Mouse (Mus musculus): ENCODE data around the gene Lpar2. TPM values are rescaled to one million over a fixed set of nuclear protein-coding genes. Genes with fewer than 3 reads are reported as not detected.
A peak's percentile ranks its signal among the peaks of the same experiment; 100 is the strongest.

The Lpar2 gene
- polyA plus RNA-seq, 1 experiment from 2014 or later, result 0.98 TPM

DNA sequence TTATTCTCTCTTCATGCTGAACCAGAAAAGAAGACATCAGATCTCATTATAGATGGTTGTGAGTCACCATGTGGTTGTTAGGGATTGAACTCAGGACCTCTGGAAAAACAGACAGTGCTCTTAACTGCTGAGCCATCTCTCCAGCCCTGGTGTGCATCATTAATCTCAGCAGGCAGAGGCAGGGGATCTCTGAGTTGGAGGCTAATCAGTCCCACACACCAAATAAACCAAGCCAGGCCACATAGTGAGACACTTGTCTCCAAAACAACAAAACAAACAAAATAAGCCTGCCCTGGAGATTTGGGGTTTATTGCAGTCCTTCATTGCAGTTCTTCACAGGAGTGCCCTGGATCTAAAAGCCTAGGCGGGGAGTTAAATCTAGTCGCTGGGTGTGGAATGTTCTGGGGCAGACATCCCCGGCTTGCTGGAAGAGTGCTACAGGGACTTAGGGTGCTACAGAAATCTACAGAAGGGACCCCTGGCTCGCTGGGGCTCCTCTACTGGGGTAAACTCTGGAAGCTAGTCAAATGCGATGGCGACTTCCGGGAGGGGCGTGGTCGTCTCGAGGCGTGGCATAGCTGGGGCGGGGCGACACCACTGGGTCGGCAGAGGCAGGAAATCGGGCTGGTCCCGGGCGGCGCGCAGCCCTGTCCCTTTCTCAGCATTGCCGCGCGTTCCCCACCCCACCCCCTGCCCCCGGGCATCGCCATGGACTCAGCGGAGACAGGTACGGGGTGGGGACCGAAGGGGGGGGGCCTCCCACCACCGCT, 13.9 kb upstream of the Lpar2 start, which contains the start of gene Gmip:
TSS of gene Gmip (plus strand) at position 586 of the 770 bp plus-strand sequence.
- H3K36me3 ChIP-seq, result peaks cover 69% of the 10 kb centered on the region
- no peaks in the 10 kb centered on the region for H3K9me3 ChIP-seq
- peaks cover 8% of the 10 kb centered on the region for H3K4me1 ChIP-seq
- H3K4me3 ChIP-seq, result peak within 1 kb of the TSS; percentile 56
- 4% methylated on average over 28 of the region's 28 CpGs for WGBS
- peak within 1 kb of the TSS; percentile 67 for H3K9ac ChIP-seq
- no peaks in the 10 kb centered on the region for H3K27me3 ChIP-seq
- no peak within 1 kb of the TSS for H3K27ac ChIP-seq
- peak within 1 kb of the TSS; percentile 93 for H3K4me2 ChIP-seq (replicated peaks)
- ATAC-seq (ENCODE audit: low FRiP score, low read depth), result peak; percentile 26; the same call in 1 of the 2 replicates

DNA sequence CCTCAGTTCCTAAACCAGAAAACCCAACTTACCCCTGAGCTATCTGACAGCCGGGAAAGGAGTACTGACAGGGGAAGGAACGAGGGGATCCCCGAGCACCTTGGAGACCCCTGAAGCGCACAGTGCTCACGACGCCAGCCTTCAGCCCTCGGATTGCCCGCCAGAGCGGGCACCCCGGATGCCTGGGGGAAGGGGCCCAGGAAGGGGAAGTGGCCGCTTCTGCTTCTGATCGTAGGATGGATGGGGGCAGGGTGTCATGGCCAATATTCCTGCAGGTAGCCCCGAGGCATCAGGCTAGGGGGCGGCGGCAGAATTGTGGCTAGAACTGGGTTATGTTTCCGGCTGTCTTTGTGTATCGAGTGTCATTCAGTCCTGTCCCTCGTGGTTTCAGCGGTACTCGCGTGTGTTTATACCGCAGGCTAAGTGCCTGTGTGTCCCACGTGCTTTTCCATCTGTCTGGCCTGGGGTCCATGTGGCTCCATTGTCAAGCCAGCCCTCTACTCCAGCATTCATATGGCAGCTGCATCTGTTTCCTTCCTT, 13.3 kb upstream of the Lpar2 start:
- H3K4me2 ChIP-seq (replicated peaks), result peak overlapping the region; percentile 93
- H3K27ac ChIP-seq, result no peak overlapping the region
- no peaks in the 10 kb centered on the region for H3K27me3 ChIP-seq
- peak overlapping the region; percentile 67 for H3K9ac ChIP-seq
- peaks cover 8% of the 10 kb centered on the region for H3K4me1 ChIP-seq
- peak; percentile 38 for ATAC-seq (ENCODE audit: low FRiP score, low read depth)
- WGBS, result 1% methylated on average over 23 of the region's 23 CpGs
- no peaks in the 10 kb centered on the region for H3K9me3 ChIP-seq
- peaks cover 69% of the 10 kb centered on the region for H3K36me3 ChIP-seq
- H3K4me3 ChIP-seq, result peak overlapping the region; percentile 56

DNA sequence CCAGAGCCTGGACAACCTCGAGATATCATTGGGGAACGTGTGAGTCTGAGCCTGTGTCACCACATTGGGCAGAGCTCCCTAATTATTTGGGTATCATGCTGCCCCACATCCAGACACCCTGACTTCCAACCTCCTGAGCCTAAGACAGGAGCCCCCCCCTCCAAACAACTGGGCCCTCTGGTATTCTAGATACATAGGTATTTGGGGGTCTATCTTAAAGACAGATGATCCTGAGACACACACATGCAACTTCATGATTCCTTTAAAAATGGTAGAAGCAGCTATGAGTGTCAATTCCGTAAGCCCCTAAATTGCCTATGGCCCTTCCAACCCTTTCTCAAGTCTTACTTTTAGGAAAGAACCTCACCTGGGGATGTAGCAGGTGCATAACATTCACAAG, 12.4 kb upstream of the Lpar2 start:
- no peak overlapping the region for H3K4me3 ChIP-seq
- no peaks in the 10 kb centered on the region for H3K27me3 ChIP-seq
- WGBS, result 53% methylated on average over 3 of the region's 3 CpGs
- no peak overlapping the region for H3K27ac ChIP-seq
- peak overlapping the region; percentile 93 for H3K4me2 ChIP-seq (replicated peaks)
- H3K36me3 ChIP-seq, result peaks cover 70% of the 10 kb centered on the region
- no peak for ATAC-seq (ENCODE audit: low FRiP score, low read depth)
- H3K4me1 ChIP-seq, result peaks cover 8% of the 10 kb centered on the region
- H3K9me3 ChIP-seq, result no peaks in the 10 kb centered on the region
- no peak overlapping the region for H3K9ac ChIP-seq

DNA sequence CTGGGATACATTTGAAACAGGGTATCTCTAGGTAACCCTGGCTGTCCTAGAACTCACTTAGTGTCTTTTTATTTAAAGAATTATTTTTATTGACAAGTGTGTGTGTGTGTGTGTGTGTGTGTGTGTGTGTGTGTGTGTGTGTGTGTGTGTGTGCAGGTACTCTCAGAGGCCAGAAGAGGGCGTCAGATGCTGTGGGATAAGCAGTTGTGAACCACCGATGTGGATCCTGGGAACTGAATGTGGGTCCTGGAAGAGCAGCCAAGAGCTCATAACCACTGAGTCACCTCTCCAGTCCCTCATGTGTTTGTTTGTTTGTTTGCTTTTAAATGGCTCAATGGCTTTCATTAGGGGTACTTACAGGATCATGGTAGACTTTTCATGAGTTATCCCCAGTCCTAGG, 7.3 kb upstream of the Lpar2 start:
- WGBS, result 100% methylated on average over 1 of the region's 2 CpGs
- no peak overlapping the region for H3K9ac ChIP-seq
- no peaks in the 10 kb centered on the region for H3K27me3 ChIP-seq
- ATAC-seq (ENCODE audit: low FRiP score, low read depth), result no peak
- H3K4me1 ChIP-seq, result no peaks in the 10 kb centered on the region
- H3K36me3 ChIP-seq, result peaks cover 66% of the 10 kb centered on the region
- no peak overlapping the region for H3K4me3 ChIP-seq
- H3K9me3 ChIP-seq, result no peaks in the 10 kb centered on the region
- H3K27ac ChIP-seq, result no peak overlapping the region
- no peak overlapping the region for H3K4me2 ChIP-seq (replicated peaks)

DNA sequence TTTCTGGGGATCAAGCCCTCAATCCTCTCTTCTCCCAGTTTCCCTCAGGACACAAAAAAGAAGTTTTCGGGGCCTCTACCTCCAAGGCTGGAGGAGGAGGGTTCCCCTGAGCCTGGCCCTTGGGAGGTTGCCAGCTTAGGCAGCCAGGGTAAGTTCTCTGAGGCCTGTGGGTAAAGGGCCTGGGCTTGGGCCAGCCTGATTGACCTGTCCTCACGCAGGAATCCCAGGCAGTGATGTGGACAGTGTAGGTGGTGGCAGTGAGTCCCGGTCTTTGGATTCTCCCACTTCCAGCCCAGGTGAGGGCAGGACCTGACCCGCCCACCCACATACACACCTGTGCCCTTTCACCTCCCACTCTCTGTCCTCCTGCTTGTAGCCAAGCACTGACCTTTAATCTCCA, 6.8 kb upstream of the Lpar2 start:
- Histone ChIP-seq H3K4me3 (no peak overlapping the region), H3K27ac (no peak overlapping the region), H3K4me1 (no peaks in the 10 kb centered on the region), H3K27me3 (no peaks in the 10 kb centered on the region), H3K9ac (no peak overlapping the region), H3K4me2 (replicated peaks) (no peak overlapping the region), H3K9me3 (no peaks in the 10 kb centered on the region), H3K36me3 (peaks cover 66% of the 10 kb centered on the region)
- WGBS, result 92% methylated on average over 4 of the region's 4 CpGs
- ATAC-seq (ENCODE audit: low FRiP score, low read depth), result no peak

DNA sequence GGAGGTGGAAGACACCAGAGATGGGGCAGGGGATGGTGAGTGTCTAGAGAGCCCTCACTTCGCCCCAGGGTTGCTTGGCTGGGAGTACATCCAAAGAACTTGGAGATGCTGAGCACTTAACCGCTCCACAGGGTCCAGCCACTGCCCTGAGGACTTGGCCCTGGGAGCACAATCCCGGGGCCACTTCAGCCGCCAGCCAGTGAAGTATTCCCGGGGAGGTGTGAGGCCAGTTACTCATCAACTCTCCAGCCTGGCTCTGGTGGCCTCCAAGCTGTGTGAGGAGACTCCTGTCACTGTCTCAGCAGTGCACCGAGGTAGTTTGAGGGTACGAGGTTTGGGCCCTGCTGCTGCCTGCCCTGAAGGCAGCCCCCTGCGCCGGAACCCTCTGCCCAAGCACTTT, 1.8 kb upstream of the Lpar2 start:
- peaks cover 35% of the 10 kb centered on the region for H3K4me1 ChIP-seq
- H3K4me2 ChIP-seq (replicated peaks), result no peak overlapping the region
- WGBS, result 84% methylated on average over 9 of the region's 9 CpGs
- H3K4me3 ChIP-seq, result no peak overlapping the region
- H3K27ac ChIP-seq, result no peak overlapping the region
- peaks cover 38% of the 10 kb centered on the region for H3K36me3 ChIP-seq
- H3K27me3 ChIP-seq, result no peaks in the 10 kb centered on the region
- no peak for ATAC-seq (ENCODE audit: low FRiP score, low read depth)
- H3K9me3 ChIP-seq, result no peaks in the 10 kb centered on the region
- no peak overlapping the region for H3K9ac ChIP-seq

DNA sequence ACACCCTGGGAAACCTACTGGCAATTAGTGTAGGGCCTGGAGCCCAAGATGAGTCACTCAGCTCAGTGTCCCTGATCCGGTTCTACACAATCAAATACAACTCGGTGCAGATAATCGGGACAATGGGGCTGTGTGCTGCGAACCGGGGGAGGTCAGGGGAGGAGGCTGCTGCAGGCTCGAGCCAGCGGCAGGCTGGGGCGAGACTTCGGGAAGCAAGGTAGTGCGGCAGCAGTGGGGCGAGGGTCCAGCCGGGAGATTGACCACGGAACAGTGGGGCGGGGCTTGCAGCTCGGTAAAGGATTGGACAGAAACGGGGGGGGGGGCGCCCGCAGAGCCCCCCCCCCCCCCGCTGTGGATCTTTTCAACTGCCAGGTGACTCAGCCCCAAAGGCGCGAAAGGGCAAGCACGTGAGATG, 251 bp upstream of the Lpar2 start:
- H3K36me3 ChIP-seq, result peaks cover 37% of the 10 kb centered on the region
- H3K27ac ChIP-seq, result peak overlapping the region; percentile 28; the same call in 1 of the 2 replicates
- peak; percentile 25 for ATAC-seq (ENCODE audit: low FRiP score, low read depth)
- H3K4me1 ChIP-seq, result peaks cover 38% of the 10 kb centered on the region
- H3K27me3 ChIP-seq, result no peaks in the 10 kb centered on the region
- H3K9ac ChIP-seq, result peak overlapping the region; percentile 81
- peak overlapping the region; percentile 87 for H3K4me2 ChIP-seq (replicated peaks)
- peak overlapping the region; percentile 71 for H3K4me3 ChIP-seq
- H3K9me3 ChIP-seq, result no peaks in the 10 kb centered on the region
- WGBS, result 0% methylated on average over 9 of the region's 22 CpGs

DNA sequence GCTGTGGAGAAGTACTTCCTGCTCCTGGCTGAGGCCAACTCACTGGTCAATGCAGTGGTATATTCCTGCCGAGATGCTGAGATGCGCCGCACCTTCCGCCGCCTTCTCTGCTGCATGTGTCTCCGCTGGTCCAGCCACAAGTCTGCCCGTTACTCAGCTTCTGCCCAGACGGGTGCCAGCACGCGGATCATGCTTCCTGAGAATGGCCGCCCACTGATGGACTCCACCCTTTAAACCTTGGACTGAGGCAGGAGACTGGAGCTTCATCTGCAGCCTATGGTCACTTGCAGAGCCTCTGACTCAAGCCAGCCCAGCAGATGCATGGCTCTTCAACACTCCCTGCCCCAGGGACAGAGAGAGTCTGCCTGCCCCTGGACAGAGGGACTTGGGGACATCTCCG, 4.1 kb downstream of the Lpar2 start:
- Histone ChIP-seq H3K4me1 (peaks cover 32% of the 10 kb centered on the region), H3K36me3 (peaks cover 56% of the 10 kb centered on the region), H3K27me3 (no peaks in the 10 kb centered on the region), H3K4me3 (no peak overlapping the region), H3K9ac (no peak overlapping the region; the same call in 1 of the 2 replicates), H3K27ac (no peak overlapping the region), H3K9me3 (no peaks in the 10 kb centered on the region), H3K4me2 (replicated peaks) (no peak overlapping the region)
- 93% methylated on average over 12 of the region's 12 CpGs for WGBS
- ATAC-seq (ENCODE audit: low FRiP score, low read depth), result no peak

DNA sequence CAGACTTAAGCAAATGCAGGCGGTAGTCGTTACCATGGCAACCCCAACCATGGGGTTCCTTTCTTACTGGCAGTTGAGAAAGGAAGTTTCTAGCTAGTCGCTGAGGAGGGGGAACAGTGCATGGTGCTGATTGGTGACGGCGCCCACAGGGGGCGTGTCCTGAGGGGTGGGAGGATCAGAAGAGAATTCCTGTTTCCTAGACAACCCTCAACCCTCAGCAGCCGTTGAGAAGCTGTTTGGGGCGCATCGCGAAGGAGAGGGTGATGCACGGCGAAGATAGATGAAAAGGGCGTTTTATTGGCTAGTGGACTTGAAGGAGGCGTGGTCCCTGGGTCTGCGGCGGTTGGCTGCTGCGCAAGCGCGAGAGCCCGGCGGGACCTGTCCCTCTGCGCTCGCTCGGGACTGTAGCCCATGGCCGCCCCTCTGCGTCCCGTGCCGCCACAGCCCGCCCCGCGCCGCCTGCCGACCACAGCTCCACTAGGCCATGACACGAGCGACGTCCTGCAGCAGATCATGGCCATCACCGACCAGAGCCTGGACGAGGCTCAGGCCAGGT, 10.1 kb downstream of the Lpar2 start, which contains the start of gene Pbx4:
TSS of gene Pbx4 (plus strand) at position 194 of the 556 bp plus-strand sequence.
- Histone ChIP-seq H3K9ac (peak within 1 kb of the TSS; percentile 72), H3K4me1 (peaks cover 9% of the 10 kb centered on the region; the same call in 1 of the 2 replicates), H3K4me3 (peak within 1 kb of the TSS; percentile 63), H3K27ac (peak within 1 kb of the TSS; percentile 40; the same call in 1 of the 2 replicates), H3K4me2 (replicated peaks) (peak within 1 kb of the TSS; percentile 94), H3K9me3 (no peaks in the 10 kb centered on the region), H3K36me3 (peaks cover 27% of the 10 kb centered on the region), H3K27me3 (no peaks in the 10 kb centered on the region)
- WGBS, result under 1% methylated on average over 38 of the region's 38 CpGs
- peak; percentile 98 for ATAC-seq (ENCODE audit: low FRiP score, low read depth)

DNA sequence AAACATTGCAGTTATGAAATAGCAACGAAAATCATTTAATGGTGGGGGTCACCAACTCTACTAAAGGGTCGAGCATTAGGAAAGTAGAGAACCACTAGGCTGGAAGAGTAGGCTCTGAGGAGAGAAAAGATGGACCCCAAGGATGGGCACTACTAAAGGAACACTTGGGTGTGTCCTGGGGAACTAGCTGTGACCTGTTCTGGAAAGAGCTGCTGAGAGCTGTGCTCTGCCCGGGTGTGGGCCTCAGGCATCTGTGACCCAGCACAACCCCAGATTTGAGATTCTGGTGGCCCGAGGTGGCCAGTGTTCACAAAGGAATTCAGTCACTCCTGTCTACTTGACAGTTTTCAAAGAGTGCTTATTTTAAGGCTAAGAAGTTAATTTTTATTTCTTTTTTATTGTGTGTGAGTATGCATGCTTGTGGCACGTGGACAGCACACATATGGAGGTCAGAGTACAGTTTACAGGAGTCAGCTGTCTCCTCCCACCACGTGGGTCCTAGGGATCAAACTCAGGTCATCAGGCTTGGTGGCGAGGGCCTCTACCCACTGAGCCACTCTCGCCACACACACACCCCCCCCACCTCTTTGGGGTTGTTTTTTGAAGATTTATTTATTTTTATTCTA, 14.9 kb downstream of the Lpar2 start:
- H3K9ac ChIP-seq, result no peak overlapping the region
- H3K36me3 ChIP-seq, result 0 out of 2 replicates have a peak, but pooled peaks cover 3% of the 10 kb centered on the region
- H3K9me3 ChIP-seq, result no peaks in the 10 kb centered on the region
- H3K27ac ChIP-seq, result no peak overlapping the region
- peaks cover 5% of the 10 kb centered on the region; the same call in 1 of the 2 replicates for H3K4me1 ChIP-seq
- H3K27me3 ChIP-seq, result no peaks in the 10 kb centered on the region
- no peak for ATAC-seq (ENCODE audit: low FRiP score, low read depth)
- no peak overlapping the region for H3K4me3 ChIP-seq
- H3K4me2 ChIP-seq (replicated peaks), result no peak overlapping the region
- WGBS, result 66% methylated on average over 8 of the region's 8 CpGs

DNA sequence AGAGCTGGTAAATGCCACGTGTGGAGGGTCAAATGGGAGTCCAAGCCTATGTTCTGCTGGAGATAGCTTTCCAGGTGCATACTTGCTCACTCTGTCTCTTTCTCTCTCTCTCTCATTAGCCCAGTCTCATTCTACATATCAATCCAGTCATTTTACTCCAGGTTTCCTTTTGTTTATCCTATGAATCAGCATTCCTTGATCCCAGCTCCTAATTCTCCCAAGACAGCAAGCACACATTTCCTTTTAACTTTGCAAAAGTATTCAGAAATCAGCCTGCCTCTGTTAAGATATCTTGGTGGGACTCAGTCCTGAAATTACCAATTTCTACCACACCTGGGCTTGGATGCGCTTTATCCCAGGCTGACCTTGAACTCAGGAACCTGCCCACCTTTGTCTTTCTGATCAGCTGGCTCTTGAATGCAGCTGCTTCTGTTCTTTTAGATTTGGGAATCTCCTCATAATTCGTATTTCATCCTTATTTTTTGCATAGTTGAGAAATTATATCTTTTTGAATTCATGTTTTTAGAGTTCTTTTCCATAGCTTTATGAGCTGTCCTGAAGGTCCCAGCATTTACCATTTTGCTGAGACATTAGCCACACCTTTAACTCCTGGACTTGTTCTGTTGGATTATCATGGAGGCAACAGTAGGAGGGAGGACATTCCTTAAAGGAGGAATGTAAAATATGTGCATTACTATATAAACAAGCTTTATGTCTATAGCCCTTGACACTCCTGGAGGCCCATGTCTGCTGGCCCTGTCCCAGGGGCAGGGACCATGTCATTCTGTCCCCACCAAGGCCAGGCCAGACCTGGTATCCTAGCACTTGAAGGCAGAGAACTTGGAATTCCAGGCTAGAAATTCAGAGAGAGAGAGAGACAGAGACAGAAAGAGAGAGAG, 25.2 kb downstream of the Lpar2 start:
- no peaks in the 10 kb centered on the region for H3K27me3 ChIP-seq
- H3K4me2 ChIP-seq (replicated peaks), result no peak overlapping the region
- no peaks in the 10 kb centered on the region for H3K9me3 ChIP-seq
- no peak overlapping the region for H3K4me3 ChIP-seq
- H3K27ac ChIP-seq, result no peak overlapping the region
- no peaks in the 10 kb centered on the region for H3K36me3 ChIP-seq
- ATAC-seq (ENCODE audit: low FRiP score, low read depth), result no peak
- no peak overlapping the region for H3K9ac ChIP-seq
- H3K4me1 ChIP-seq, result no peaks in the 10 kb centered on the region
- 63% methylated on average over 3 of the region's 3 CpGs for WGBS
